Mouse (Mus musculus): Measurements from ENCODE around the gene Serpina1b.
"Not testable (repeated sequence)": the region's sequence is repeated elsewhere in the genome, so short reads cannot be mapped to it uniquely, and the experiment has no call there.

Gene Serpina1b

DNA sequence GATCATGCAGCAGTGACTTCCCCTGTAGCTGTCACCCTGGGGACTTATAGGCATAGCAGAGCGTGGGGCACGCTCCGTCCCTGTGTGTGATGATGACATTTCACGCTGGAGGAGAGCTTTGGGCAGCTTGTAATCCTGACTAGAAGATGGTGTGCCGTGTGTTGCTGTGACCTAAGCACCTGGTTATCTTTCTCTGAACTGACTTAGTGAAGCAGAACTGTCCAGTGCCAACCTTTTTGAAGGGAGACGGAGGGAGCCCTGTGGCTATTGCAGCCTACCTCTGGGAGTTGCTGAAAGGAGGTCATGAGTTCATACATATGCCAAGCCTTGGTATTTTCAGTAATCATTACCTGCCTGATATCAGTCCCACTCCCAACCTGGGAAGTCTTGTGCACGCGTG lies 134.7 kb downstream of the Serpina1b start, which contains the start of gene Serpina1f:
TSS of gene Serpina1f (minus strand) at position 101 of the 400 bp plus-strand sequence.
- DNase-seq, result no peak

DNA sequence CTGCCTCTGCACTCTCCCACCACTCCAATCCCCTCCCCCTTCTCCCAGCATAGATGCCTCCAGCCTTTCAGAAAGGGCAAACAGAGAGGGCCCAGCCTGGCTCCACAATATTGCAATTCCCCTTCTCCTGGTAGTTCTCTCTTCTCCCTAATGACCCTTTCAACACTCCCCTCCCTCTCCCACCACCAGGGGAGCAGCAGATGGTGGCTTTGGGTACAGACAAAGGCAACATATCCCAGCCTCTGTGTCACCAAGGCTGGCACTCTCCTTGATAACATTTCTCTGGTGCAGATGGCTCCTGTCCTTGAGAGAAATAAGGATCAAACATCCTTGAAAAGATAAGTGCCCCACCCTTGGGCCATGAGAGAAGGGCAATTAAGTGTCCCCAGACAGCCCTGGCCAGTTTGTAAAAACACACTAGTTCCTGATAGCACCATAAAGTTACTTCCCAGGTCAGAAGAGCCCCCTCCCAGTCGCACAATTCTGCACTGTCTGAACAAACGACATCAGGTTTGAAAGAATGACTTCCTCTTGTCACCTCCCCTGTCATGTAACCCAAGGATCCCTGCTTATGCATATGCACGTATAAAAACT lies 141.9 kb downstream of the Serpina1b start:
- DNase-seq, result no peak

DNA sequence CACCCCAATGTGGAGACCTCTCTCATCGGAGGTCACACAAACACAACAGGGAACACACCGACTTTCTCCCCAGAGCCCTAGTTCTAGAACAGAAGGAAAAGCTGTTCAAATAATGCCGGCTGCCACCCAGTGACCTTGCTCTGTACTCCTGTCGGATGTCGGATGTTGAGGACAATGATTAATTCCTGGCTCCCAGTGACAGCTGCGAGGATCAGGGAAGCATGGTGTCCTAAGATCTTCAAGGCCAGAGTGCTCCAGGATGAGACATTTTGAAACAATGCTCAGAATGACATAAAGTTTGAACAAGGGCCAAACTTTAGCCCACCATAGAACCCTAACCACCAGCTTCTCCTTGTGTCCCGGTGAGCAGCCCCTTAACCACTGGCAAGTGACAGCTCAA lies 143.2 kb downstream of the Serpina1b start:
- DNase-seq, result peak in 1 of 2 experiments; percentile 41

DNA sequence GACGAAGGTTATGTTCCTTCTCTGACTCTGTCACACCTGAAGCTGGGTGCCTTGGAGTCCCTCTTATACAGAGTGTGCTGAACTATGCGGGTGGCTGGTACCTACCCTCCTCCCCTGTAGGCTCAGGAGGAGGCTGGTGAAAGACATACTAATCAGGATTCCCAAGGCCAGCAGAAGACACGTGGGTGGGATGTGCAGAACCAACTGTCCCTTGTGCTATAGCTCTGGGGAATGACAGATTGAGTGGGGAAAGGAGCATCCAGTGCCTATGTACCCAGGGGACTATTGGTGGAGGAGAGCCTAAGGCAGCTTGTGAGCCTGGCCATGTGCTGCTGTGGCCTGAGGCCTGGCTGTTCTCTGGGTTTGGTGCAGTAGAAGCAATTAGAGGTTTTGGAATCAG lies 144.1 kb downstream of the Serpina1b start:
- no peak for DNase-seq

DNA sequence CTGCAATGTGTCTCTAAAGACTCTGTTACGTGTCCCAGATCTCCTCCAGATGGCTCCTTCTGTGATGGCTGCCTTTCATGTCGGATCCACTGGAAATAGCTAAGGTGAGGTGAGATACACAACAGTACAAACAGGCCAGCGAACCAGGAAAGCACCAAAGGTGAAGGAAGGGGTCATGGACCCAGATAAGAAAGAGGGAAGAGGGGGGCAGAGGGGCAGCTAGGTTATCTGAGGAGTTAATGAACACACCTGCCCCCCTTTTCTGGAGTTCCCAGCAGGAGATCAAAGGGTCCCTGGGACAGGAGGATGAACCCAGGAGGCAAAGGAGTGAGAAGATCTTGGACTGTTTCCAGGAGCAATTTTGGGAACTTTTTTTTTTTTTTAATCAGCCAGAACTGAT lies 144.8 kb downstream of the Serpina1b start:
- DNase-seq, result no peak

DNA sequence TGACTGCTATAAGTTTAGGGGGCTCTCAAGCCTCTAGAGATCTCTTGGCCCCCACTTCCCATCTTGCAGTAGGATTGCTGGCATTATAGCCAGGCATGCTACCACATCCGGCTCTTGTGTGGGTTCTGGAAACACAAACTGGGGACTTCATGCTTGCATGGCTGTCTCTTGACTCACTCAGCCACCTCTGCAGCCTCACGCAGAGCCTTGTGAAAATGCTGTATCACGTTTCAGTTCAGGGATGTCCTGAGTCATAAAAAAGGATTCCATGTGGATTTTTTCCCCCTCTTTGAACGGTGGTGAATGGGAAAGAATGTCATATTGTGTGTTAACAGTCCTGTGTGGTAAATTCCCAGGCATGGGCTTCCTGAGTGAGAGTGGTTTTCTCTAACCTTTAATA lies 146.4 kb downstream of the Serpina1b start:
- no peak for DNase-seq

DNA sequence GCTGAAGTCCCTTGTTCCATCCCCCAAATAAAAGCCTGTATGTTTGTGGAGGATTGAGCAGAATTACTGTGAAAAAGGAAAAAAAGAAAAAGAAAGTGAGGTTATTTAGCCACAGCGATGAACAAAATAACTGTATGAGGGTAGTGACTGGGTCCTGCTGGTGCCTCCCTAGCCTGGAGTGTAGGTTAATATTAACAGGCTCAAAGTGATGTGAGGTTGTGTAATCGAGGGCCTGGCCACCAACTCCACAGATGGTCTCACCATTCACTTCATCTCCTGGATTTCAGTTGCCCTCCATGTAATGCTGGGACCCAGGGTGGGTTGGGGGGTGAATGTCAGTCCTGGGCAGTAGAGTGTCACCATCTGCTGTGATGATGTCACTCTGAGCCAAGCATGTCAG lies 148.4 kb downstream of the Serpina1b start:
- peak in 1 of 2 experiments; percentile 33 for DNase-seq

DNA sequence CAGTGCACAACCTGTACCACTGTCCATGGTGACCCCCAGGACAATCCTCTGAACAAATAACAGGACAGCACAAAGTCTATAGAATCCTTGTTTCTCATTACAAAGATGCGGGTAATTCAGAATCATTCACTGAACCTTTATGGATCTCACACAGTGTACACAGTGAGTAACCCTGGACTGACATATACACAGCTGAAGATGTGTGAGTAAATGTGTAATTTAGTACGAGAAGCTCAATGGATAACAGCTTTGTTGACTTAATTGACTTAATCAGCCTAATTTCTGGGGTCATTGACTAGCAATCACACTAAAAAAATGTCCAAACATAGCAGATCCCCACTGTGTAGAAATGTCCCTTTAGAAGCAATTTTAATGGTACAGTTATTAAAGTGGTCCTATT lies 149.0 kb downstream of the Serpina1b start:
- DNase-seq, result no peak

DNA sequence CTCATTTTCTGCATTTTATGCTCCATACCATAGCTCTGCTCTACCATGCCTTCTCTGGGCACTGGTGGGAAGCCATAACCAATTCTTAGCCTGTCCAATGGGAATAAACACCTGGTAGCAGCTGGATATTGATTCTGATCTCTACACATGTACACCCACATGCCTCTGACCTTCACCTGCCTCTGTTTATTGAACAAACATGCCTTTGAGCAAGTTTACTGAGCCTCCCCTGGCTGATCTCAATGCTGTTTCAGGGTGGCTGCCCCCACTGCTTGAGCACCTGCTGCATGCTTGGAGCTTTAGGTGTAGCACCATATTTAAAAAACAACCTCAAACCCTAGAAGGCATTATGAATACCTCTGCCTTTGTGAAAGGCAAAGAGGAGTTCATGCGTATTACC lies 150.3 kb downstream of the Serpina1b start:
- DNase-seq, result not testable (repeated sequence)

All from kidney, adult 8-10 months (tissue).